Mouse (Mus musculus) retina, embryonic 14.5 days (tissue): Measurements from ENCODE around the gene Trio.
A peak's percentile ranks its signal among the peaks of the same experiment; 100 is the strongest.

Source experiments
- DNase-seq: peaks from one replicate; pipeline ENCODE4 v3.0.0-alpha.2; 2015; ENCODE audit warnings: low spot score

Trio gene

GRCm38 (mm10) chr15:27923280-27923986 is 102.2 kb downstream of the Trio start:
- DNase-seq = peak; percentile 80

- no peak for DNase-seq
These were observed 104.9 kb downstream of the Trio start for GRCm38 (mm10) chr15:27920751-27921150.

- DNase-seq = peak; percentile 84
These were observed 106.1 kb downstream of the Trio start for GRCm38 (mm10) chr15:27919540-27919939.

GRCm38 (mm10) chr15:27918798-27919197 is 106.8 kb downstream of the Trio start:
- no peak for DNase-seq

- DNase-seq = no peak
These were observed 109.4 kb downstream of the Trio start for GRCm38 (mm10) chr15:27916204-27916603.

GRCm38 (mm10) chr15:27913013-27913412 is 112.6 kb downstream of the Trio start:
- DNase-seq = no peak

GRCm38 (mm10) chr15:27911196-27911595 is 114.5 kb downstream of the Trio start:
- no peak for DNase-seq

- DNase-seq = no peak
These were observed 115.5 kb downstream of the Trio start for GRCm38 (mm10) chr15:27910179-27910578.

- DNase-seq = no peak
These were observed 118.0 kb downstream of the Trio start for GRCm38 (mm10) chr15:27907649-27908048.

GRCm38 (mm10) chr15:27906409-27906808 is 119.2 kb downstream of the Trio start:
- DNase-seq = no peak

GRCm38 (mm10) chr15:27905341-27905740 is 120.3 kb downstream of the Trio start:
- DNase-seq = peak; percentile 72

- DNase-seq = no peak
These were observed 121.2 kb downstream of the Trio start for GRCm38 (mm10) chr15:27904346-27905005.

GRCm38 (mm10) chr15:27901200-27901599 is 124.4 kb downstream of the Trio start:
- DNase-seq = no peak

GRCm38 (mm10) chr15:27898795-27899406 is 126.7 kb downstream of the Trio start:
- DNase-seq = no peak

GRCm38 (mm10) chr15:27894112-27894511 is 131.5 kb downstream of the Trio start:
- no peak for DNase-seq

- DNase-seq = no peak
These were observed 133.6 kb downstream of the Trio start for GRCm38 (mm10) chr15:27892029-27892428.

- no peak for DNase-seq
These were observed 135.0 kb downstream of the Trio start for GRCm38 (mm10) chr15:27890666-27891065.

- peak; percentile 32 for DNase-seq
These were observed 137.5 kb downstream of the Trio start for GRCm38 (mm10) chr15:27888153-27888552.

- no peak for DNase-seq
These were observed 138.7 kb downstream of the Trio start for GRCm38 (mm10) chr15:27886992-27887391.

- DNase-seq = peak; percentile 90
These were observed 141.0 kb downstream of the Trio start for GRCm38 (mm10) chr15:27884347-27885250.

- no peak for DNase-seq
These were observed 141.8 kb downstream of the Trio start for GRCm38 (mm10) chr15:27883881-27884280.

- DNase-seq = no peak
These were observed 142.8 kb downstream of the Trio start for GRCm38 (mm10) chr15:27882898-27883297.
